Mouse (Mus musculus): ENCODE results near the gene Tmem132c.
"Not testable (repeated sequence)": the region's sequence is repeated elsewhere in the genome, so short reads cannot be mapped to it uniquely, and the experiment has no call there.

The Tmem132c gene

DNA sequence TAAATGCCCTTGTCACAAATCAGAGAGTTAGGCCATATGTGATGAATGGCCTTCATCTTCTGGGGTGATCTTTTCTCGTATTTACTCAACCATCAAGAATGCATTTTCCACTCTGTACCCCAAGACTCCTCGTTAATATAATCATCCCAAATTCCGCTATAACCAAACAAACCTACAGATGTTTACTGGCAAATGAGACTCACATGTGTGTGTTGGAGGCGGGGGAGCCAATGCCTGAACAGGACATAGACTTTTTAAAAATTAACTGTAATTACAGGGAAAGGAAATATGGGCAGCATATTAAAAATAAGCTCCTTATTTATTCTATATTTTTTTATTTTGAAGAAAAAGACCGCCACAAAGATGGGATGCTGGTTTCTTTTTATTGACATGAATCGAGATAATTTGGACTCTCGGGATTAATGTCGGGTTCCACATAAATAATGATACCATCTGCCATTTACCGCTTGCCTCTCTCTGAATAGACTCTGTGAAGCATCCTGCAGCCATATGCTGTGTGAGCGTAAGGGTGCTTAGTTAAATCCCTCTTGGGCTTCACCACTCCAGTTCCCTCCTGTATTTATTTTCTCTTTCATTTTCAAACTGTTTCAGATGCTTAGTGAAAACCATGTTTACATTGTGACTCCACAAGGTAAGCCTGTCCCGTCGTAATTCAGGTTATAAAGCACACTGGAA lies 105.6 kb downstream of the Tmem132c start:
- DNase-seq, result no peak

DNA sequence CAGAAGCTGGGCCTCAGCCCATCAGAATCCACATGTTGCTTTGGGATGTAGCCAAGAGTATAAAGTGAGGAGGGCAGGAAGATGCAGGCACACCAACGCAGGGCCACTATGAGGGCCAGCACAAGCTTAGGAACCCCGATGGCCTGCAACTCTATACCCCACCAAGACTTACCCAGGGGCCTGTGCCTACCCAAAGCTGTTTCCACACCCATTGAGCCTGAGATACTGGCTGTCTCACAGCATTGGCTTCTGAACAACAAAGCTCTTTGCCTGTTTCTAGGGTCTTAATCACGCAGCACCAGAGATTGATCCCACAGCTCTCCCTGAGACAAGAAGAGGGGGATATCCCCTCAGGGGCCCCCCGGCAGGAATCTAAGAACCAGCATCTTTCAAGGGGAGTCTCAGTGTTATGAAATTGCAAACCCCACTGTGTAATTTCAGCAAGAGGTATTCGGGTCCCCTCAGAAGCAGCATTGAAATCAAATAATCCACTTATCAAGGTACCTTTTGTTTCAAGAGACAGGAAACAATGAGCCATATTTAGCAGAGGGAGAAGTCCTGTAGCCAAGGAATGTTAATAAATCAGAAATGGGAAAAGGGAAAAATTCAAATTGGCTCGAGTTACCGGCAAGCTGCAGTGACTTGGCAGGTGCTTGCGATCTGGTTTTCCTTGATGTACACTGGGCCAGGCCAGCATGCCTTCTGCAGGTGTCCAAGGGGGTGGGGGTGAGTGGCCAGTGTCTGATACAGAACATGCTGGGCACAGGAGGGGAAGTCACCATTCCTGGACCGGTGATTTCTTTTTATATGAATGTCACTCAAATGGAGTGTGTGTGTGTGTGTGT lies 107.8 kb downstream of the Tmem132c start:
- no peak for DNase-seq

DNA sequence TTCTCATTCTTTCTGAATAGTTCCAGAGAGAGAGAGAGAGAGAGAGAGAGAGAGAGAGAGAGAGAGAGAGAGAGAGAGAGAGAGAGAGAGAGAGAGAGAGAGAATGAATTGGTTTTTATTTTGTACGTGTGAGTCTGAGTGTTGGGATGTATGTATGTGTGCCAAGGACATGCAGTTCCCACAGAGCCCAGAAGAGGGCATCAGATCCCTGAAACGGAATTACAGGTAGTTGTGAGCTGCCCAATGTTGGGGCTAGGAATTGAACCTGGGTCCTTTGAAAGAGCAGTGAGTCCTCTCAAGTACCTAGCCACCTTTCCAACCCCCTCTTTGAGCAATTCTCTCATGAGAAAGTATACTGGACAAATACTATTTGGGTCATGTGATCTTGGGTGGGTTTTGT lies 111.4 kb downstream of the Tmem132c start:
- DNase-seq, result no peak

- DNase-seq, result no peak
Observed at GRCm38 (mm10) chr5:127355836-127356235, 114.2 kb downstream of the Tmem132c start.

DNA sequence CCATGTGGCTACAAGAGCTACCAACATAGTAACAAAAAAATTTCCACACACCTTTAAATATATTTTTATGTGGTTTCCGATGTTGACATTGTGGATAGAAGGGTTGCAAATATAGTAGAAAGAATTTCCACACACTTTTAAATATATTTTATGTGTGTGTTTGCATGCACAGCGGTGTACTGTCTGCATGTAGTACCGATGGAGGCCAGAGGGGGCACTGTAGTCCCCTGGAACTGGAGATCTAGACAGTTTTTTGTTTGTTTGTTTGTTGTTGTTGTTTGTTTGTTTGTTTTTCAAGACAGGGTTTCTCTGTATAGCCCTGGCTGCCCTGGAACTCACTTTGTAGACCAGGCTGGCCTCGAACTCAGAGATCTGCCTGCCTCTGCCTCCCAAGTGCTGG lies 116.3 kb downstream of the Tmem132c start:
- DNase-seq, result not testable (repeated sequence)

GRCm38 (mm10) chr5:127361145-127361544 lies 119.5 kb downstream of the Tmem132c start:
- DNase-seq, result no peak

- DNase-seq, result no peak
Observed at GRCm38 (mm10) chr5:127365061-127365460, 123.5 kb downstream of the Tmem132c start.

DNA sequence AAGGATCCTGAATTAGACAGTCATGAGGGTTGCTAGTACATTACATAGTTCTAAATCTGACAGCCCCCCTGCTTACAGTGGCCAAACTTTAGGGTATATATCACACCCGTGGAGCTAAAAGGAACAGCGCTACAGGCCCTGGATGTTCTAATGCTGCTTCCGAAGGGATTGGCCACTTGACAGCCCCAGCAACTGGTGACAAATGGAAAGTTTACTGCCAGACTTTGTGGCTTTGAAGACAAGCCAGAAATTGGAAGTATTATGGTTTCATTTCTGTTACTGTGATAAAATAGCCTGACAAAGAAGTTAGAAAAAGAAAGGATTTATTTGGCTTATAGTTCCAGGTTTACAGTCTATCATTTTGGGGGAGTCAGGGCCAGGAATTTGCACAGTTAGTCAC lies 126.6 kb downstream of the Tmem132c start:
- no peak for DNase-seq

DNA sequence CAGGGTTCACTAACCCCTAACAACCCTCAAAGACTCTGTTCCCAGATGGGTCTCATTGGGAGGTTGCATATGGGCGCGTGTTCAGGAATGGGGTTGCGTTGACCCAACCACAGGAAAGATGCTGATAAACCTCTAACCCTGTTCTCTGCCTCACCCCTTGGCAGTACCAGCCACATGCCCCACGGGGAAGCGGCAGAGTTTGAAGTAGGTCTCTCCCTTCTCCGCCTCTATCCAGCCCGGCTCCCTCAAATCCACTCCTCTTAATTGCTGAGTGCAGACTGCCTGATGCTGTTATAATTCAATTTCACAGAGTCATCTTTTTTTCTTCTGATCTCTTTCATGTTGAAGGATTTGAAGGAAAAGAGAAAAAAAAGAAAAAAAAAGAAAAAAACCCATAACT lies 128.2 kb downstream of the Tmem132c start:
- DNase-seq, result no peak

GRCm38 (mm10) chr5:127370503-127370902 lies 128.9 kb downstream of the Tmem132c start:
- no peak for DNase-seq

GRCm38 (mm10) chr5:127374251-127374650 lies 132.6 kb downstream of the Tmem132c start:
- DNase-seq, result no peak

DNA sequence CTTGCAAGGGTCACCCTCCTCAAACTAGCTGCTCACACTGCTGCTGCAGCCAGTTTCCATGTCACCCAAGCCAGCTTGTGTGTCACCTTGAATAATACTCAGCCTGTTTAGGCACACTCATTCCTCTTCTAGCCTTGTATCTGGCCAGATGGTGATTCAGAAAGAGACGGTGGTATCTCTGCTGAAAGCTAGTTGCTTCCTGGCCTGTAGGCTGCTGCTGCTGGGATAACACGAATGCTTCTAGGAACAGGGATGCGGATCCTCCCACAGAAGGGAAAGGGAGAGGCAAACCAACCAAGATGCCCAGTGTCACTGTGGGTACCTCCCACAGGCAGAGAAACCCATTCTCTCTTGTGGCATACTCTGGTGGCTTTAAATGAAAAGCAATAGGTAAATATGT lies 134.0 kb downstream of the Tmem132c start:
- no peak for DNase-seq

GRCm38 (mm10) chr5:127378521-127378920 lies 136.9 kb downstream of the Tmem132c start:
- no peak for DNase-seq

GRCm38 (mm10) chr5:127379351-127379750 lies 137.7 kb downstream of the Tmem132c start:
- no peak for DNase-seq

DNA sequence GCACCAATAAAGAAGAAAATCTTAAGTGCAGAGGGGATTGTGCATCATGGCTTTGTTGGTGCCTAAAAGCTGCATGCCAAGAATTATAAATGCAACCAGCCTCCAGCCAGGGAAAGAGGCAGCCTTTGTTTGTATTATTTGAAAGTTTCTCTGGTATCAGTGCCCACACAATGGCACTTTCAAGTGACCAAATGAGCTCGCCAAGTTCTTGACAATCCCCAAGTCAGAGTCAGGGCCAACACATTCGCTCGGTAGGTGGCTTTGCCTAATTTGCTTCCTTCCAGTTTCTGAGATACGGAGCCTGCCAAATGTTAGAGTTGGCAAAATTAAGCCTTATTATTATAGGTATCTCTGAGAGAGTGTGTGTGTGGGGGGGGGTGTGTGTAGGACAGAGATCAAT lies 139.6 kb downstream of the Tmem132c start:
- DNase-seq, result no peak

GRCm38 (mm10) chr5:127382571-127382970 lies 141.0 kb downstream of the Tmem132c start:
- DNase-seq, result no peak

DNA sequence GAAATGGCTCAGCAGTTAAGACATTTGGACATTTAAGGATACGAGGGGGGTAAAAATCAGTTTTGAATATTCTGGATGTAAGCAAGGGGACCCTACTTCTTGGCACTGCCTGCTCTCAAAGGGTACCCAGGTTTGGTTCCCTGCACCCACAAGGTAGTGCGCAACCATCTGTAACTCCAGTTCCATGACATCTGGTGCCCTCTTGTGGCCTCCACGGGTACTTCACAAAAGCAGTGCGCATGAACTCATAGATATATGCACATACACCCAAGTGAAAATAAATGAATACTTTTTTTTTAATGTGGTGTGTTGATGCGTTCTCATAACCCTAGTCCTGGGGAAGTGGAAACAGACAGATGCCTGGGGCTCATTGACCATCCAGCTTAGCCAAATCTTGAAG lies 149.6 kb downstream of the Tmem132c start:
- no peak for DNase-seq

- no peak for DNase-seq
Observed at GRCm38 (mm10) chr5:127396889-127397288, 155.3 kb downstream of the Tmem132c start.

DNA sequence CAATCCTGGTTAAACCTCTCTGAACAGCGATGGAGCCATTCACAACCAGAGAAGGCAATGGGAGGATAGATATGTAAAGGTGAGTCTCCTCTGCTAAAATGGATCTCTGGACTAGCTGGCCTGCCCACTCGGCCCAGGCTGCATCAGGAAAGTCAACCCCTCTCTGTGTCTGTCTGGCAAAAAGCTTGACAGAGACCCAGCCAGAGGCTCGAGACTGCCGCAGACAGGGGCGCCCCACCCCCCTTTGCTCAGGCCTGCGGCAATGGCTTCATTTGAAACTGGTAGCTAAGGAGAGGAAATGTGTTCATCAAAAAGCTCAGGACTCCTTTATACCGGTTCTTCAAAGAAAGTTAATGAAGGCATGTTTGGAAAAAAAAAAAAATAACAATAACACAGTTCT lies 156.4 kb downstream of the Tmem132c start:
- DNase-seq, result no peak

DNA sequence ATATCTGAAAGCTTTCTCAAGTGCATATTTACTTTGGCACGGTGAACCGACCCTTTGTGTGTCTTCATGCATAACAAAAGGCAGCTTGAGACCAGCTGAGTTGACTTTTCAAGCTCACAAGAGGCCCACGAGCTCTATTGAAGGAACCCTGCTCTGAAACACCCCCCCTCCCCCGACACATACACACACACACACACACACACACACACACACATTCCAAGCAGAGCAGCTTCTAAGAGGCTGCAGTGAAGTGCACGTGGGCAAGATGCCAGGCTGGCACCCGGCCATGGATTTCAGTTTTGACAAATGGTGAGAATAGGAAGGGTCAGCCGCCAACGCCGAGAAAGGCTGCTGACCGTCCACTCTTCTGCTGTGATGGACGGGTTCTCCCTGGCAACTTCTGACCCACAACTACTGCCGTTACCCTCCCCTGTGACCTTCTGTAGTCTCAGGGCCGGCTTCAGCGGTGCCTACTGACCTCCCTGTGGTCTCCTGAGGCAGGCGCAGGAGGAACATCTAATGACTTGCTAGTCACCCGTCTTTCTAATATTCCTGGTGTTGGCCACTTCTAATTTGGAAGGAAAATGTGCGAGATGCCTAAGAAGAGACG lies 163.9 kb downstream of the Tmem132c start:
- no peak for DNase-seq

- no peak for DNase-seq
Observed at GRCm38 (mm10) chr5:127406014-127406655, 164.5 kb downstream of the Tmem132c start.

DNA sequence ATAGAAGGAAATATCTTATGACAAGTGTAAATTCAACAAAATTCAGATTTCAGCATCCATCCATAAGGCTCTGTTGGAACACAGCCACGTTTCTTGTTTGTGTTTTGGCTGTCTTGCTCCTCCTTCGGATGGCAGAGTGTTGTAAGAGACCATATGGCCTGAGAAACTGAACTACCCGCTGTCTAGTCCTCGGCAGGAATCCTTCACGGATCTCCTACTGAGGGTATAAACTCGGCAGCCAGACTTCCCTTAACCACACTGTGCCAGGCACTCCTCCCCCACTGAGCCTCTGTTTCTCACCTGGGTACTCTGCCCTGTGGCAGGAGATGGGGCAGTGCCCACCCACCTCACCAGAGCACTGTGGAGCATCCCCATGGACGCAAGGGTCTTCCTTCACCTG lies 174.9 kb downstream of the Tmem132c start:
- no peak for DNase-seq

DNA sequence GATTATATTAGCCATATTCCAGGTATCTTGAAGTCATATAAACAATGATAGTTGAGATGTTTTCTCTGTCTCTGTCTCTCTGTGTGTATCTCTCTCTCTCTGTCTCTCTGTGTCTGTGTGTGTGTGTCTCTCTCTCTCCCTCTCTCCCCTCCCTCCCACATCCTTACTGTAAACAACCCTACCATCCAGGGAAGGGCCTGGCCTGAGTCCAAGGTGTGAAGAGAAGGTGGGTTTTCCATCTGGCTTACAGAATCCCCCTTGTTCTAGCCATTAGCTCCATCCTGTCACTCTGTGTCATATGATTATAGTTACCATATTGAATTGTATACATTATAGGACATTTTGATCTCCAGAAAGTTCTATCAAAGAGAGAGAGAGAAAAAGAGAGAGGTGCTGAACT lies 182.3 kb downstream of the Tmem132c start:
- no peak for DNase-seq
